In the genomic region with DNA sequence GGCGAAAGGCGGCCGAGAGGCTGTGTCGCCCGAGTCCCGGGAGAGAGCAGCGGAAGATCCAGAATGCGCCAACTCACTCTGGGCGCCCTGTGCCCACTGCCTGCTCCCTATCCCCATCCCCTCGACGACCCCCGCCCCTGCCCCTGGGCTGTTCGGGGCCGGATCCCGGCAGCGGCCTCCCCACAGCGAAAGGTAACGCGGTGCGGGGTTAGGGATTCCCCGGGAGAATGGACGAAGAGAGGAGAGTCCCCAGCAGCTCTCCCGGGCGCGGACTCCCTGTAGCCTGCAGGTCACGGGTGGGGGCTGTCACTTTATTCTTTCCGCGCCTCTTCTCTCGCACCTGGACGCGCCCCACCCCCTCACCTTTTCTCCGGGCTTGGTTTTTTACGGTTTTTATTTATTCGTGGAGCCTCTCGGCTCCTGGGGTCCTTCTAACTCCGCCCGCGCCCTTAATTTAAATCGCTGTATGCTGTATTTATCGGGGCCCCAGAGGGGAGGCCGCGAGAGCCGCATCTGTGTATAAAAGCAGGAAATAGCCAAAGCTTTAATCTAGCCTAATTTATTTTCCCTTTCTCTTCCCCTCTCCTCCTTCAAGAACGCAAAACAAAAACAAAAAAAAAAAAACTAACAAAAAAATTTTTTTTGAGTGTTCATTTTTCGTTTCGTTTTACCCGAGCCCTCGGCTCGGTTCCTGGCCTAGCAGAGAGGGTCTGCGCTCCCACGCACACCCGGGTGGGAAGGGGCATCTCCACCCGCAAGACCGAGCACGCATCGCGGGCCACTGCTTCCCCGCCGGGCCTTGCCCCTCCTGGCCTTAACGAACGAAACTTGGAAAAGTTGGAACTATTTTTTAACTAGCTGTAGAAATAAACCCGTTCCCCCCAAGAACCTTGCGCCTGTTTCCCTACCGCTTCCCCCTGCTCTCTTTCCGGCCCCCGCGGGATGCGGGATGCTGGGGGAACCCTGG, we compare ENCODE assay signal across 10 mouse cellular contexts. TPM values are rescaled to one million over a fixed set of nuclear protein-coding genes. Genes with fewer than 3 reads are reported as not detected.
DNase-seq lines count a peak whose midpoint lies in the region; ATAC-seq and TF ChIP-seq lines count a peak whose summit lies in the region.
"Had no signal": no experiment of that assay in that cellular context is flagged by ENCODE, and none has a peak within 500 bp of the region (broad histone marks: within the 10 kb centered on the region; RNA-seq: fewer than 3 reads in every experiment).

No protein-coding gene starts in this region.

- no peak for TF ChIP-seq POLR2A in embryonic fibroblast, embryonic 13.5 days (IDR thresholded peaks at IDR 0.05; ENCODE audit: low read depth, low read length)

- H3K27ac ChIP-seq in left cerebral cortex, adult 2 months: no peak overlapping the region
- H3K27ac ChIP-seq in embryonic fibroblast, embryonic 13.5 days (ENCODE audit: insufficient read depth, low read length): no peak overlapping the region
- no peak overlapping the region for H3K27ac ChIP-seq in neural tube, embryonic 15.5 days (replicated peaks)

- peaks cover 2% of the 10 kb centered on the region for H3K4me1 ChIP-seq in embryonic fibroblast, embryonic 13.5 days (ENCODE audit: control insufficient read depth, insufficient read depth, low read length)
- peaks cover 43% of the 10 kb centered on the region for H3K4me1 ChIP-seq in neural tube, embryonic 15.5 days

- peaks cover 85% of the 10 kb centered on the region for H3K27me3 ChIP-seq in neural tube, embryonic 15.5 days (replicated peaks)

- DNase-seq in left cerebral cortex, adult 2 months (ENCODE audit: extremely low spot score in 1 of 2, low spot score in 2 of 2): no peak
- DNase-seq in left cerebral cortex, adult 18-20 months (ENCODE audit: low spot score in 2 of 2): no peak
- DNase-seq in kidney, postnatal 10 days: peak; percentile 31
- no peak for DNase-seq in cerebellum, adult 9-11 months
- no peak for DNase-seq in cerebellum, adult 9-10 months
- no peak for DNase-seq in right cerebral cortex, adult 2 months (ENCODE audit: low spot score in 2 of 2)
- DNase-seq: spleen, adult 18-20 months had no signal

- peak overlapping the region; percentile 55 for H3K4me3 ChIP-seq in left cerebral cortex, adult 2 months
- H3K4me3 ChIP-seq in embryonic fibroblast, embryonic 13.5 days (ENCODE audit: insufficient read depth, low read length): peak overlapping the region; percentile 26
- H3K4me3 ChIP-seq in neural tube, embryonic 15.5 days (replicated peaks): peak overlapping the region; percentile 60

- no peaks in the 10 kb centered on the region for H3K36me3 ChIP-seq in neural tube, embryonic 15.5 days

- H3K4me2 ChIP-seq in neural tube, embryonic 15.5 days: peak overlapping the region; percentile 94

- TF ChIP-seq CTCF in left cerebral cortex, adult 2 months (IDR thresholded peaks at IDR 0.05): no peak
- no peak for TF ChIP-seq CTCF in embryonic fibroblast, embryonic 13.5 days (IDR thresholded peaks at IDR 0.05; ENCODE audit: borderline replicate concordance, insufficient read depth, low read length)

- no peaks in the 10 kb centered on the region for H3K9me3 ChIP-seq in neural tube, embryonic 15.5 days (replicated peaks)

- WGBS in neural tube, embryonic 15.5 days: 2% methylated on average over 68 of the region's 68 CpGs

- intact Hi-C loops in left cerebral cortex, adult 2 months (cut with DNase I): loop anchor here (5.0 kb wide), 6 partner anchors 62 to 712 kb away; no protein-coding TSS in a partner anchor

- no peak for ATAC-seq in neural tube, embryonic 15.5 days (ENCODE audit: low FRiP score)

- H3K9ac ChIP-seq in neural tube, embryonic 15.5 days (replicated peaks): no peak overlapping the region

RNA-seq across cellular contexts. Expression of a gene that starts 2.9 kb away (rescaled TPM):
- total RNA-seq in left cerebral cortex, adult 2 months (2021): 10 to 100 TPM; 16.9 to 18.8 TPM
- total RNA-seq in left cerebral cortex, adult 18-20 months (2021): 10 to 100 TPM; 17.1 to 17.3 TPM
- not detected in 2 replicates for polyA plus RNA-seq in embryonic fibroblast, embryonic 13.5 days (2011; ENCODE audit: insufficient read length, low read depth, missing spikeins)
- 4.7 and 6.8 TPM in 2 replicates for polyA plus RNA-seq in neural tube, embryonic 15.5 days (2015; fragmentation: Nextera tagmentation; extraction: Ambion mirVana)

RNA-seq across cellular contexts. Expression of a gene that starts 33.9 kb away (rescaled TPM):
- total RNA-seq in left cerebral cortex, adult 2 months (2021): 10 to 100 TPM; 13.3 to 15.7 TPM
- total RNA-seq in left cerebral cortex, adult 18-20 months (2021): 10 to 100 TPM; 15.0 to 15.3 TPM
- 51.1 and 51.9 TPM in 2 replicates for polyA plus RNA-seq in embryonic fibroblast, embryonic 13.5 days (2011; ENCODE audit: insufficient read length, low read depth, missing spikeins)
- 41.4 and 47.8 TPM in 2 replicates for polyA plus RNA-seq in neural tube, embryonic 15.5 days (2015; fragmentation: Nextera tagmentation; extraction: Ambion mirVana)

RNA-seq across cellular contexts. Expression of a gene that starts 41.0 kb away (rescaled TPM):
- total RNA-seq in left cerebral cortex, adult 2 months (2021): 1 to 10 TPM; 1.4 to 2.2 TPM
- 1 to 10 TPM; 1.3 TPM for total RNA-seq in left cerebral cortex, adult 18-20 months (2021)
- polyA plus RNA-seq in embryonic fibroblast, embryonic 13.5 days (2011; ENCODE audit: insufficient read length, low read depth, missing spikeins): 135 and 148 TPM in 2 replicates
- polyA plus RNA-seq in neural tube, embryonic 15.5 days (2015; fragmentation: Nextera tagmentation; extraction: Ambion mirVana): 1.8 and 3.3 TPM in 2 replicates

RNA-seq across cellular contexts. Expression of a gene that starts 48.9 kb away (rescaled TPM):
- total RNA-seq in left cerebral cortex, adult 2 months (2021): under 1 TPM in 1 of 2 experiments, not detected in 1; 0.70 TPM
- under 1 TPM in 1 of 2 experiments, not detected in 1; 0.86 TPM for total RNA-seq in left cerebral cortex, adult 18-20 months (2021)
- polyA plus RNA-seq in embryonic fibroblast, embryonic 13.5 days (2011; ENCODE audit: insufficient read length, low read depth, missing spikeins): not detected in 2 replicates
- 0.28 and 0.42 TPM in 2 replicates for polyA plus RNA-seq in neural tube, embryonic 15.5 days (2015; fragmentation: Nextera tagmentation; extraction: Ambion mirVana)
- polyA plus RNA-seq: gonadal fat pad, adult 2 months had no signal

RNA-seq across cellular contexts. Expression of a gene that starts 55.0 kb away (rescaled TPM):
- total RNA-seq in left cerebral cortex, adult 2 months (2021): 10 to 100 TPM; 33.0 to 35.6 TPM
- 10 to 100 TPM; 33.9 to 42.3 TPM for total RNA-seq in left cerebral cortex, adult 18-20 months (2021)
- polyA plus RNA-seq in embryonic fibroblast, embryonic 13.5 days (2011; ENCODE audit: insufficient read length, low read depth, missing spikeins): 64.6 and 70.7 TPM in 2 replicates
- polyA plus RNA-seq in neural tube, embryonic 15.5 days (2015; fragmentation: Nextera tagmentation; extraction: Ambion mirVana): 88.4 and 105 TPM in 2 replicates
